Mouse (Mus musculus): ENCODE measurements around the gene Hpgd. TPM values are rescaled to one million over a fixed set of nuclear protein-coding genes. Genes with fewer than 3 reads are reported as not detected.
"Not testable (repeated sequence)": the region's sequence is repeated elsewhere in the genome, so short reads cannot be mapped to it uniquely, and the experiment has no call there.

Hpgd gene
- polyA plus RNA-seq, 1 experiment from 2014 or later, result 19.0 TPM

DNA sequence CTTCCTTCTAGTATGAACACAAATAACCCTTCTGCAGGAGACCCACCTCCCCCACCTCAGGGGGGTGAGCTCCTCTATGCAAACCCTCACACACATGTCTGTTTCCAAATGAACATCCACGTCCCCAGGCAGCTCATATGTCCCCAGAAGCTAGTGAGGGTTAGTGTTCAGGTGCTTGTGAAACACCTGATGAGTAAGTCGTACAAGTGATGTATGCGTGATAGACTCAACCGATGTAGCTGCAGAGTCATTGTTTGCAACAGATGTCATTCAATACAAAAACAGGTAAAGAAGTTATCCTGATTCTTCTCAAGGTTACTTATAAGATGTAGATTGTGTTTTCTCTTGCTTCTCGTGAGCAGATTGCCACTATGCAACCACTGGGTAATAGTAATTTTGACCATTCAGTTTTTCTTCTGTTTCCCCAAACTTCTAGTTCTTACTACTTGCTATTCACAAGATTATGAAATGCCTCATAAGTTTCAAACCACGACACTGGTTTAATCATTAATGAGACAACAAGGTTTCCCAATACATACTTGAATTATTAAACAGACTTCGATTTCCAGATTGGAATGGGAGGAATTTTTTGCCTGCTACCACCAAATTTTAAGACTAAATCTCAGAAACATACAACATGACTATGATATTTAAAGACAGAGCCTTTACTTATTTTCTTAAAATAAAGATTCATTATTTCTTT is 6.9 kb upstream of the Hpgd start:
- no peak overlapping the region for H3K4me3 ChIP-seq
- no peak overlapping the region for H3K4me2 ChIP-seq
- H3K27ac ChIP-seq, result no peak overlapping the region
- WGBS (ENCODE audit: insufficient replicate concordance), result 66% methylated on average over 7 of the region's 7 CpGs
- no peaks in the 10 kb centered on the region for H3K4me1 ChIP-seq
- no peak overlapping the region for H3K9ac ChIP-seq
- no peaks in the 10 kb centered on the region for H3K36me3 ChIP-seq
- no peak for ATAC-seq
- H3K27me3 ChIP-seq (replicated peaks), result no peaks in the 10 kb centered on the region
- H3K9me3 ChIP-seq (replicated peaks), result no peaks in the 10 kb centered on the region

GRCm38 (mm10) chr8:56292318-56292717 is 2.1 kb upstream of the Hpgd start:
- H3K27ac ChIP-seq, result no peak overlapping the region
- no peaks in the 10 kb centered on the region for H3K36me3 ChIP-seq
- H3K4me1 ChIP-seq, result no peaks in the 10 kb centered on the region
- 78% methylated on average over 7 of the region's 7 CpGs for WGBS (ENCODE audit: insufficient replicate concordance)
- H3K9me3 ChIP-seq (replicated peaks), result no peaks in the 10 kb centered on the region
- no peak for ATAC-seq
- H3K4me3 ChIP-seq, result no peak overlapping the region
- no peak overlapping the region for H3K4me2 ChIP-seq
- H3K9ac ChIP-seq, result no peak overlapping the region
- peaks cover 18% of the 10 kb centered on the region for H3K27me3 ChIP-seq (replicated peaks)

DNA sequence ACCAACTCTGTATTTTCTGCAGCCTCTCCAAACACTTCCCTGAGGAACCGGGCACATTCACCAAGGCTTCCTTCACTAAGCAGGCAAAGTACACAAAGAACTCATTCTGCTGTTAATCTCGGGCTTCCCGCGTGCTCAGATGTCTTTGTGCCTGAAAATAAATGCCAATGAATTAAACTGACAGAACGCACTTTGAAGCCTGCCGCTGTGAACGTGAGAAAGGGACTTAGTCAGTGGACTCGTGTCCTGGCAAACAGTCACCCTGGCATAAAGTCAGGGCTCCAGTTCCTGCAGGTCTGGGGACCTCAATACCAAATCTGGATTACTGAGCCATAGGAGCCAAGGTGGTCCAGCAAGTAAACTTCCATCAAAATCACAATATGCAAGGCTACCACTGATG is 905 bp upstream of the Hpgd start:
- Histone ChIP-seq H3K36me3 (no peaks in the 10 kb centered on the region), H3K27me3 (replicated peaks) (peaks cover 18% of the 10 kb centered on the region), H3K27ac (no peak overlapping the region), H3K9ac (no peak overlapping the region), H3K4me1 (no peaks in the 10 kb centered on the region), H3K4me3 (no peak overlapping the region), H3K9me3 (replicated peaks) (no peaks in the 10 kb centered on the region), H3K4me2 (no peak overlapping the region)
- WGBS (ENCODE audit: insufficient replicate concordance), result 41% methylated on average over 8 of the region's 8 CpGs
- no peak for ATAC-seq

DNA sequence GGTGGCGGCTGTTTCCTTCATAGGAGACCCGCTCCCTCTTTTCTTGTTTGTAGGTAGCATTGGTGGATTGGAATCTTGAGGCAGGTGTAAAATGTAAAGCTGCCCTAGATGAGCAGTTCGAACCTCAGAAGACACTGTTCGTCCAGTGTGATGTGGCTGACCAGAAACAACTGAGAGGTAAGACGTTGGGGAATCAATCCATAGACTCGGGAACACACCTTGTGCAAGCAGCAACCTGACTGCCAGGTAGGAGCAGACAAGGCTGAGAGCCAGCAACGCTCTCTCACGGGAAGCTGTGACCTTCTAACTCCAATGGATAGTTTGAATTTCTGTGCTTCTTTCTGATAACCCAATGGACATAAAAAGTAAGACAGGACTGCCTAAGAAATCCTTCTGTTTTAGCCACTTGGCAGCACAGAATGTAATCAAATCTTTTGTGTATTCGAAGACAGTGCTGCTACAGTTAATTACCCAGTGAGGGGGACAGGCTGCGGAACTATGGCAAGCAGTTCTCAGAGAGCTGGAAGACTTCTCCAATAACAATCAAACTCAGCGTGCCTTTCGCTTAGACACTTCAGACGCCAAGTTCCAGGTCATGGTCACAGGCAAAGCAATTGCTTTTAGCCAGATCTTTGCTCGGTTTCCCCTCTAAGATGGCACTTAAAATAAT is 636 bp downstream of the Hpgd start:
- 13% methylated on average over 14 of the region's 14 CpGs for WGBS (ENCODE audit: insufficient replicate concordance)
- ATAC-seq, result no peak

DNA sequence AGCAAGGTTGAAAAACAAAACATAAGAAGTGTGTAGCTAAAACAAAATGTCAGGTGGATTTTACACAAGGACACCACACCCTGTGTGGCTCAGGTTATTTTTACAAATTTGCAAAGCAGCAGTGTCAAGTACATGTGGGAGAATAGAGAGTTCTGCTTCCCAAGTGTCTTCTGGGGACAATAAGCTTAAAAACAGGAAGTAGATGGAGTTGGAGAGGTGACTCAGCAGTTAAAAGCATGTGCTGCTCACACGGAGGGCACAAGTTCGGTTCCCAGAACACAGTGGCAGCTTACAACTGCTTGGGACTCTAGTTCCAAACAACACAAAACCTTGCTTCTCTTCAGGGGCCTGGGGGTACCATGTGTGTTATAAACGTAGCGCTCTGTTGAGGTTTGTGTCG is 5.0 kb downstream of the Hpgd start:
- 57% methylated on average over 5 of the region's 5 CpGs for WGBS (ENCODE audit: insufficient replicate concordance)

More for the DNA sequence above, 636 bp downstream of the Hpgd start:
- Histone ChIP-seq H3K4me2 (peak overlapping the region; percentile 68), H3K27ac (no peak overlapping the region), H3K4me1 (no peaks in the 10 kb centered on the region), H3K27me3 (replicated peaks) (peaks cover 18% of the 10 kb centered on the region), H3K9ac (no peak overlapping the region; the same call in 1 of the 2 replicates), H3K9me3 (replicated peaks) (no peaks in the 10 kb centered on the region), H3K4me3 (peak overlapping the region; percentile 54), H3K36me3 (no peaks in the 10 kb centered on the region)

GRCm38 (mm10) chr8:56301303-56301702 is 6.9 kb downstream of the Hpgd start:
- H3K36me3 ChIP-seq; H3K9me3 ChIP-seq (replicated peaks); H3K4me3 ChIP-seq; H3K4me2 ChIP-seq; H3K27ac ChIP-seq; H3K9ac ChIP-seq; H3K27me3 ChIP-seq (replicated peaks); ATAC-seq; H3K4me1 ChIP-seq: not testable (repeated sequence)
- WGBS (ENCODE audit: insufficient replicate concordance), result 72% methylated on average over 3 of the region's 3 CpGs

More for the DNA sequence above, 5.0 kb downstream of the Hpgd start:
- H3K9me3 ChIP-seq (replicated peaks), result no peaks in the 10 kb centered on the region
- H3K36me3 ChIP-seq, result no peaks in the 10 kb centered on the region
- no peaks in the 10 kb centered on the region for H3K4me1 ChIP-seq
- no peak for ATAC-seq
- no peak overlapping the region for H3K9ac ChIP-seq
- no peak overlapping the region for H3K27ac ChIP-seq
- H3K4me3 ChIP-seq, result no peak overlapping the region
- H3K27me3 ChIP-seq (replicated peaks), result peaks cover 10% of the 10 kb centered on the region
- H3K4me2 ChIP-seq, result no peak overlapping the region

- 49% methylated on average over 7 of the region's 7 CpGs for WGBS (ENCODE audit: insufficient replicate concordance)
- Histone ChIP-seq H3K4me2 (no peak overlapping the region), H3K4me1 (no peaks in the 10 kb centered on the region), H3K9me3 (replicated peaks) (no peaks in the 10 kb centered on the region), H3K27ac (no peak overlapping the region), H3K36me3 (no peaks in the 10 kb centered on the region), H3K27me3 (replicated peaks) (no peaks in the 10 kb centered on the region), H3K4me3 (no peak overlapping the region), H3K9ac (no peak overlapping the region)
- ATAC-seq, result no peak
These were observed 10.2 kb downstream of the Hpgd start for GRCm38 (mm10) chr8:56304595-56304994.

GRCm38 (mm10) chr8:56313622-56314021 is 19.2 kb downstream of the Hpgd start:
- Histone ChIP-seq H3K4me2 (no peak overlapping the region), H3K27ac (no peak overlapping the region), H3K9me3 (replicated peaks) (no peaks in the 10 kb centered on the region), H3K4me3 (no peak overlapping the region), H3K9ac (no peak overlapping the region), H3K36me3 (no peaks in the 10 kb centered on the region), H3K27me3 (replicated peaks) (no peaks in the 10 kb centered on the region), H3K4me1 (no peaks in the 10 kb centered on the region)
- ATAC-seq, result no peak
- WGBS (ENCODE audit: insufficient replicate concordance), result 33% methylated on average over 2 of the region's 2 CpGs

GRCm38 (mm10) chr8:56315189-56315588 is 20.8 kb downstream of the Hpgd start:
- Histone ChIP-seq H3K9me3 (replicated peaks) (no peaks in the 10 kb centered on the region), H3K9ac (no peak overlapping the region), H3K27ac (no peak overlapping the region), H3K4me2 (no peak overlapping the region), H3K4me3 (no peak overlapping the region), H3K4me1 (no peaks in the 10 kb centered on the region), H3K36me3 (no peaks in the 10 kb centered on the region), H3K27me3 (replicated peaks) (no peaks in the 10 kb centered on the region)
- ATAC-seq, result no peak
- 43% methylated on average over 3 of the region's 3 CpGs for WGBS (ENCODE audit: insufficient replicate concordance)

DNA sequence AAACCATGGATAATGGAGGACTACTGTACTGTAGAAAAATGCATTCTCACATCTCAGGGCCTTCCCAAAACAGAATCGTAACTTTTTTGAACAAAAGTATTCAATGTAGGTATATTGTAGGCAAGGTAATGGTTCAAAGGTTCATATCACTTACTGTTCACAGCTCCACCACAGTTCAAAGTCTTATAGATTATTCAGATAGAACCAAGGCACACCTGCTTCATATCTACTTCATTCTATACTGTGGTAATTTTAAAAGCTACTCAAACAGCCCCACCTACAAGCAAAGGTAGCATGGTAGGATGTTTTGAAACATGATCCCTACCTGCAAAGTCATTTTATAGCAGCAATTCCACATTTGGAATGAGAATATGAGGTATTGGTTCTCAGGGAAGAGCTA is 28.9 kb downstream of the Hpgd start:
- Histone ChIP-seq H3K27ac (no peak overlapping the region), H3K9me3 (replicated peaks) (no peaks in the 10 kb centered on the region), H3K4me2 (no peak overlapping the region), H3K4me3 (no peak overlapping the region), H3K9ac (no peak overlapping the region), H3K36me3 (no peaks in the 10 kb centered on the region), H3K27me3 (replicated peaks) (no peaks in the 10 kb centered on the region), H3K4me1 (no peaks in the 10 kb centered on the region)
- WGBS (ENCODE audit: insufficient replicate concordance), result 79% methylated on average over 1 of the region's 1 CpGs
- ATAC-seq, result no peak

DNA sequence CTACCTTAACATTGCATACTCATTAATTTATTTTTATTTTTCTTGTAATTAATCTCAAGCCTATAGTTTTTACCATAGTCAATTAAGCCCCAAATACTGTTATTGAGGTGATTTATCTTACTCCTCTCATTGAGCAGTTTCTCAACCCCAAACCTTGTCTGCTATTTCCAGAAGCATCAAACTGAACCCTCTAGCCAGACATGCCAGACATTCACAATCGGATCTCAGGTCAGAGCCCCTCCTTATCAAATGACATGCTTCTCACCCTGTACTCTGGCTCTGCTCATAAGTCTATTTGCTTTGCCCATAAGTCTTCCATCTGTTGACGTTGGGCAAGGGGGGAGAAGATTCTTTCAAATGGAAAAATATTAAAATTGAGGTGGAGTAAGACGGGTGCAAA is 33.3 kb downstream of the Hpgd start:
- H3K27me3 ChIP-seq (replicated peaks), result no peaks in the 10 kb centered on the region
- no peaks in the 10 kb centered on the region for H3K4me1 ChIP-seq
- H3K27ac ChIP-seq, result no peak overlapping the region
- H3K4me2 ChIP-seq, result no peak overlapping the region
- no peak overlapping the region for H3K9ac ChIP-seq
- H3K9me3 ChIP-seq (replicated peaks), result no peaks in the 10 kb centered on the region
- no peaks in the 10 kb centered on the region for H3K36me3 ChIP-seq
- ATAC-seq, result no peak
- H3K4me3 ChIP-seq, result no peak overlapping the region
- WGBS (ENCODE audit: insufficient replicate concordance), result 48% methylated on average over 3 of the region's 3 CpGs

DNA sequence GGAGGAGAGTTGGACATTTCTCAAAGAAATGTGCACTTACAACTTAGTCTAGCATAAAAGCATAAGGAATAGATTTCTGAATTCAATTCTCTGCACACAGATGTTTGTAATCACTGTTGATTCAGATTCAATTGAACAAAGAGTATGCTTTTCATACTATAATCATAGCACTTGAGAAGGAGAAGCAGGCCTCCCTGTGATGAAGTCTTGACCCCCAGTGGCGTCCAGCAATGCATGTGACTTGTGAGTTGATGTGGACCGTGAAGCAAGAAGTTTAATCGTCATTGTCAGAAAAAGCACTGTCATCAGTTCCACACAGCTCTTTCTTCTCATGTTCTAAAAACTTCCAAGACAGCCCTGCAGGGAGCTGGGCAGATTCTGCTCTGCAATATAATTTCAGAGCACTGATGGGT is 33.8 kb downstream of the Hpgd start:
- H3K27me3 ChIP-seq (replicated peaks), result no peaks in the 10 kb centered on the region
- 65% methylated on average over 3 of the region's 3 CpGs for WGBS (ENCODE audit: insufficient replicate concordance)
- ATAC-seq, result no peak
- H3K9ac ChIP-seq, result no peak overlapping the region
- no peaks in the 10 kb centered on the region for H3K4me1 ChIP-seq
- H3K4me2 ChIP-seq, result no peak overlapping the region
- no peaks in the 10 kb centered on the region for H3K9me3 ChIP-seq (replicated peaks)
- H3K36me3 ChIP-seq, result no peaks in the 10 kb centered on the region
- no peak overlapping the region for H3K27ac ChIP-seq
- H3K4me3 ChIP-seq, result no peak overlapping the region
